Mouse (Mus musculus): ENCODE measurements around the gene Mtch2. TPM values are rescaled to one million over a fixed set of nuclear protein-coding genes. Genes with fewer than 3 reads are reported as not detected.

Mtch2 gene
- 121 and 124 TPM in 2 replicates for total RNA-seq (2014; rRNA removed)
- 195 and 210 TPM in 2 replicates for polyA plus RNA-seq (2015; fragmentation: Nextera tagmentation; extraction: Ambion mirVana)

- peak within 1 kb of the TSS; percentile 63 for H3K4me2 ChIP-seq (ENCODE audit: low read depth, low read length, poor library complexity, severe bottlenecking)
- ATAC-seq (ENCODE audit: low FRiP score) (peak; percentile 96), DNase-seq (ENCODE audit: low spot score) (peak; percentile 98)
- TF ChIP-seq CTCF (IDR thresholded peaks at IDR 0.05) = no peak
- 0 out of 2 replicates have a peak, but pooled peaks cover 7% of the 10 kb centered on the region for H3K4me1 ChIP-seq (ENCODE audit: insufficient read depth, low read length)
- peaks cover 3% of the 10 kb centered on the region; the same call in 1 of the 2 replicates for H3K36me3 ChIP-seq (ENCODE audit: insufficient read depth, low read length)
- peak within 1 kb of the TSS; percentile 97 for H3K27ac ChIP-seq (ENCODE audit: low read depth, low read length)
- peak within 1 kb of the TSS; percentile 92 for H3K9ac ChIP-seq (replicated peaks; ENCODE audit: low read length, poor library complexity, severe bottlenecking)
- H3K9me3 ChIP-seq (ENCODE audit: low read length) = no peaks in the 10 kb centered on the region
- H3K4me3 ChIP-seq (ENCODE audit: low read depth, low read length) = peak within 1 kb of the TSS; percentile 87
- no peaks in the 10 kb centered on the region for H3K27me3 ChIP-seq (ENCODE audit: insufficient read depth, low read length)
- WGBS = under 1% methylated on average over 63 of the region's 67 CpGs
Observed at GRCm38 (mm10) chr2:90846955-90847680, at the start of gene Mtch2. TSS of gene Mtch2 (plus strand) at chr2:90847155.

DNA sequence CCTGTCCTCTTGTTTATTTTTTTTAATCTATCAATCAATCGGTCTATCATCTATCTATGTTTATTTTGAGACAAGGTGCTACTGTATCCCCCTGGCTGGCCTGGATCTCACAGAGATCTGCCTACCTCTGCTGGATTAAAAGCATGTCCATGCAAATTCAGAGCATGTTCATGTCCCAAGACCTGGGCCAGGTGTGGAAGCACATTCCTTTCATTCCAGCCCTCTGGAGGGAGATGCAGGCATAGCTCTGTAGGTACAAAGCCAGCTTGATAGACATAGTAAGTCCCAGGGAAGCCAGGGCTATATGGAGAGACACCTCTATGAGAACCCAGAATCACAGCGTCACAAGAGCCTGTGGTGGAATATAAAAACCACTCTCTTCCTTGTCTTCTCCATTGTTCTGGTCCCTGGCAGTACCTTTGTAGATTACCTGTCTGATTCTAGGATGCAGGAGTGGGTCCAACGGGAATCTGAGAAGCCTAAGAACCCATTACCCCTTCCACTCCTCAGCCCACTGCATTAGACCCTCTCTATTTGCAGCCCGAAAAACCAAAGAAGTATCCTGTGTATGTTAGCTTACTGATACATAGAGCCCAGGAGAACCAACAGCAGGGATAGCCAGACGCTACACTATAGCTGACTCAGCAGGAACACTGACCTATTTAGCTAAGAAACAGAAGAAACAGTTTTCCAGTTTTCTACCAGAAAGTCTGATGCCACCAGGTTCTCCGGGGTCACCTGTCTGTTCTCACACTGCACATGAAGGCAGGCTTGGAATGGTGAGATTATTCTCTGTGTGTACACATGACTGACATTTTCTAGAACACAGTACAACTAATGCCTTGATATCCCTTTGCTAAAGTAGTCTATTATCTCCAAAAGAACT, 38.5 kb upstream of the Mtch2 start:
- Histone ChIP-seq H3K27me3 (ENCODE audit: insufficient read depth, low read length) (no peaks in the 10 kb centered on the region), H3K4me1 (ENCODE audit: insufficient read depth, low read length) (no peaks in the 10 kb centered on the region), H3K4me2 (ENCODE audit: low read depth, low read length, poor library complexity, severe bottlenecking) (no peak overlapping the region), H3K36me3 (ENCODE audit: insufficient read depth, low read length) (no peaks in the 10 kb centered on the region), H3K4me3 (ENCODE audit: low read depth, low read length) (no peak overlapping the region), H3K9me3 (ENCODE audit: low read length) (no peaks in the 10 kb centered on the region), H3K9ac (replicated peaks; ENCODE audit: low read length, poor library complexity, severe bottlenecking) (no peak overlapping the region), H3K27ac (ENCODE audit: low read depth, low read length) (no peak overlapping the region)
- ATAC-seq (ENCODE audit: low FRiP score) (no peak), DNase-seq (ENCODE audit: low spot score) (no peak)
- TF ChIP-seq CTCF (IDR thresholded peaks at IDR 0.05) = no peak
- WGBS = 84% methylated on average over 6 of the region's 6 CpGs

DNA sequence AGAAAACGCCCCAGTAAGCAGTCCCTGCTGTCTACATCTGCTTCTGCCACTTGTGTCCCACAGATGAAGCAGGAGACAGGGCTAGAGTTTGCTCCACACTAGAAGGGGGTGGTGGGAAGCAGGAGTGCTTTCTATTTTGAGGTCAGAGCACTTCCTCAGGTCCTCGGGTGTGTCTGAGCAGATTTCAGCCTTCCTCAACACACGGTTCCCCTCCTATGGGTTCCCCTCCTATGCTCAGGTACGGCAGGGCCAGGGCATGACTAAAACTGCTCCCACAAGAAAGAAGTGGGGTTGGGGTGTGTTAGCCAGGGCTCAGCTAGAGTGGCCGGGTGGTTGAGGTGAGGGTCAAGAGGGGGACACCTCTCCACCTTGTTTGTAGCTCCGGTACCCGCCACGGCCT, 36.2 kb upstream of the Mtch2 start:
- Histone ChIP-seq H3K36me3 (ENCODE audit: insufficient read depth, low read length) (no peaks in the 10 kb centered on the region), H3K27me3 (ENCODE audit: insufficient read depth, low read length) (no peaks in the 10 kb centered on the region), H3K4me3 (ENCODE audit: low read depth, low read length) (no peak overlapping the region), H3K9ac (replicated peaks; ENCODE audit: low read length, poor library complexity, severe bottlenecking) (no peak overlapping the region), H3K27ac (ENCODE audit: low read depth, low read length) (no peak overlapping the region), H3K4me2 (ENCODE audit: low read depth, low read length, poor library complexity, severe bottlenecking) (no peak overlapping the region), H3K4me1 (ENCODE audit: insufficient read depth, low read length) (no peaks in the 10 kb centered on the region), H3K9me3 (ENCODE audit: low read length) (no peaks in the 10 kb centered on the region)
- DNase-seq (ENCODE audit: low spot score) (no peak), ATAC-seq (ENCODE audit: low FRiP score) (no peak)
- WGBS = 91% methylated on average over 8 of the region's 8 CpGs
- no peak for TF ChIP-seq CTCF (IDR thresholded peaks at IDR 0.05)

GRCm38 (mm10) chr2:90815266-90815665, 31.7 kb upstream of the Mtch2 start:
- no peak overlapping the region for H3K4me3 ChIP-seq (ENCODE audit: low read depth, low read length)
- H3K4me2 ChIP-seq (ENCODE audit: low read depth, low read length, poor library complexity, severe bottlenecking) = no peak overlapping the region
- WGBS = 81% methylated on average over 2 of the region's 2 CpGs
- no peak overlapping the region for H3K27ac ChIP-seq (ENCODE audit: low read depth, low read length)
- H3K27me3 ChIP-seq (ENCODE audit: insufficient read depth, low read length) = no peaks in the 10 kb centered on the region
- no peaks in the 10 kb centered on the region for H3K4me1 ChIP-seq (ENCODE audit: insufficient read depth, low read length)
- H3K36me3 ChIP-seq (ENCODE audit: insufficient read depth, low read length) = no peaks in the 10 kb centered on the region
- DNase-seq (ENCODE audit: low spot score) = no peak
- ATAC-seq (ENCODE audit: low FRiP score) = no peak
- no peak for TF ChIP-seq CTCF (IDR thresholded peaks at IDR 0.05)
- H3K9me3 ChIP-seq (ENCODE audit: low read length) = no peaks in the 10 kb centered on the region
- no peak overlapping the region for H3K9ac ChIP-seq (replicated peaks; ENCODE audit: low read length, poor library complexity, severe bottlenecking)

- Histone ChIP-seq H3K9ac (replicated peaks; ENCODE audit: low read length, poor library complexity, severe bottlenecking) (no peak overlapping the region), H3K9me3 (ENCODE audit: low read length) (no peaks in the 10 kb centered on the region), H3K4me1 (ENCODE audit: insufficient read depth, low read length) (no peaks in the 10 kb centered on the region), H3K36me3 (ENCODE audit: insufficient read depth, low read length) (no peaks in the 10 kb centered on the region), H3K27ac (ENCODE audit: low read depth, low read length) (no peak overlapping the region), H3K4me2 (ENCODE audit: low read depth, low read length, poor library complexity, severe bottlenecking) (no peak overlapping the region), H3K27me3 (ENCODE audit: insufficient read depth, low read length) (no peaks in the 10 kb centered on the region), H3K4me3 (ENCODE audit: low read depth, low read length) (no peak overlapping the region)
- no peak for TF ChIP-seq CTCF (IDR thresholded peaks at IDR 0.05)
- 73% methylated on average over 4 of the region's 4 CpGs for WGBS
- DNase-seq (ENCODE audit: low spot score) (no peak), ATAC-seq (ENCODE audit: low FRiP score) (no peak)
Observed at GRCm38 (mm10) chr2:90816144-90816543, 30.8 kb upstream of the Mtch2 start.

DNA sequence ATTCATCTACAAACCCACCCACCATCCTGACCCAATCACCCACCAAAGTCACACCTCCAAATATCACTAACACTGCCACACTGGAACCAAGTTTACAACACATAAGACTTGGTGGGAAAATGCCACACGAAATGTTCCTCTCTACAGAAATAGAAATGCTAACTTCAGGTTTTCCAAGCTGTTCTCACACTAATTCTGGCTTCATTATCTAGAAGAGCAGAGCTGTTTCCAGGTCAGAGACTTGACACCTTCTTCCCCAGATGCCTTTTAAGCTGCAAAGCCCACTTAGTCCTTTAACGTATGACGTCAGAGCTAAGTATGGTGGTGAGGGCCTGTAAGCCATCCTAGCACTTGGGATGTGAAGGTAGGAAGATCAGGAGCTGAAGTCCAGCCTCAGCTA, 28.2 kb upstream of the Mtch2 start:
- Histone ChIP-seq H3K9me3 (ENCODE audit: low read length) (no peaks in the 10 kb centered on the region), H3K27me3 (ENCODE audit: insufficient read depth, low read length) (no peaks in the 10 kb centered on the region), H3K36me3 (ENCODE audit: insufficient read depth, low read length) (no peaks in the 10 kb centered on the region), H3K4me1 (ENCODE audit: insufficient read depth, low read length) (no peaks in the 10 kb centered on the region), H3K27ac (ENCODE audit: low read depth, low read length) (no peak overlapping the region), H3K4me2 (ENCODE audit: low read depth, low read length, poor library complexity, severe bottlenecking) (no peak overlapping the region), H3K4me3 (ENCODE audit: low read depth, low read length) (no peak overlapping the region), H3K9ac (replicated peaks; ENCODE audit: low read length, poor library complexity, severe bottlenecking) (no peak overlapping the region)
- ATAC-seq (ENCODE audit: low FRiP score) (no peak), DNase-seq (ENCODE audit: low spot score) (no peak)
- TF ChIP-seq CTCF (IDR thresholded peaks at IDR 0.05) = no peak
- WGBS = 89% methylated on average over 3 of the region's 3 CpGs
